Mouse (Mus musculus): ENCODE results near the gene BC017158.
A peak's percentile ranks its signal among the peaks of the same experiment; 100 is the strongest.

BC017158 gene

DNA sequence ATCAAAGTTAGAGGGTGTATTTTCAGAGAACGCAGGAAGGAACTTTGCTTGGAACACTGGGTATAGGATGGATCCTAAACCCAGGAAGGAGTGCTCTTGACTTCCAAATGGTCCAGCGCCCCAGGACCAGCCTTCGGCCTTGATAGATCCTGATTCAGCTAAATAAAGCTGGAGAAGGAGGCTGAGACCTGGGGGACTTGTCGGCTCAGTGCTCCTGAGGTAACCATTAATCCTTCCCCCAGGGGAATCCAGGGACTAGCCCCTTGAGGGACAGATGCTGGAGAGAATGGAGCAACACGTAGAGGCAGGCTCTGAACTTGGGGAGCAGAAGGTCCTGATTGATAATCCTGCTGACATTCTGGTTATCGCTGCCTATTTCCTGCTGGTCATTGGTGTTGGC is 32.6 kb downstream of the BC017158 start, which contains the start of gene Slc5a2:
Gene Slc5a2 (plus strand): TSS at position 247 of the 400 bp plus-strand sequence.
- DNase-seq (ENCODE audit: low read depth, low spot score), result no peak

DNA sequence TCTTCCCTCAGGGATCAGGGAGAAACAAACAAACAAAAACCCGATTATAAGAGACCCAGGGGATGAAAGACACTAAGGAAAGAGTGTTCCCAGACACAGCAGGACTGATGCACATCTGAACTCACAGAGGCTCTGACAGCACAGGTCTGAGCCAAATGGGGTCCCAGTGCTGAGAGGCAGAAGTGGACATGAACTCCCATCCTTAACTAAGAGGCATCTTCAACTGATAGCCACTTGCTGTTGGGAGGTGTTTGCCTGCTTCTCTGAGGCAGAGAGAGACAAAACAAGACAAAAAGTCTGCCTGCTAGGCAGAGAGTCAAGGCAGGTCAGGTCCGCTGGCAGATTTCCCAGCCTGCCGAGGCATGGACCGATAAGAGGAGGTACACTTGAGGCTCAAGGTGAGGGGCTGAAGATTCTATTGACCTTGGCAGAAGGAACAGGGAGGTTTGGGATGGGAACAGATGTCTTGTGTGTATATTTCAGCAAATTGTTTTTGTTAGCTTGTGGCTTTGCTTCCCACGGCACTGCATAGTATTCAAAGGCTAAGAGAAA is 41.1 kb downstream of the BC017158 start:
- DNase-seq (ENCODE audit: low read depth, low spot score), result no peak

DNA sequence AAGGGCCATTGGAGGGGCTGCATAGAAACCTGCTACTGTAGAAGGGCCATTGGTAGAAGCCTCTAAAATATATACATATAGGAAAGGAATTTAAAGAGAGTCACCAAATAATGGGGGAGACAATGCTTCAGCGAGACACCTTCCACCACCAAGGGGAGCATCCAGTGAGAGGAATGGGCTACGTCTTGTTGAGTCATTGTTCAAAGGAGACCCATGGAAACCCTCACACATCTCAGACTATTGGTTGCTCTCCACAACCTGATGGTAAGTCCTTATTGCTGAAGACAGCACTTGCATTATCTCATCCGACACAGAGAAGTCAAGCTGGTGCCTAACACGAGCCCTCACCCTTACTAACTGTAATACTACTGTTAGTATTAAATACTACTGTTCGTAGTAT is 42.2 kb downstream of the BC017158 start:
- DNase-seq (ENCODE audit: low read depth, low spot score), result no peak

DNA sequence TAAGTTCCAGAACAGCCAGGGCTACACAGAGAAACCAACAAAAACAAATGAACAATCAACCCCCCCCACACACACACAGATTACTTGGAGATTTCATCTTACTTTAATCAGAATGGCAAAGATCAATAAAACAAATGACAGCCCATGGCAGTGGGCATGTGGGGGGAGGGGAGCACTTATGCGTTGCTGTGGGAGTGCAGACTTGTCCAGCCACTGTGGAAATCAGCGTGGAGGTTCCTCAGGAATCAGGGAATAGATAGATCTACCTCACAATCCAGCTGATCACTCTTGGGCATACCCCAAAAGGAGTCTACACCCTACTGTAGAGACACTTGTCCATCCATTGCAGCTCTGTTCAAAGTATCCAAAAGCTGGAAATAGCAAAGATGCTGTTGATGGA is 43.0 kb downstream of the BC017158 start:
- DNase-seq (ENCODE audit: low read depth, low spot score), result no peak

DNA sequence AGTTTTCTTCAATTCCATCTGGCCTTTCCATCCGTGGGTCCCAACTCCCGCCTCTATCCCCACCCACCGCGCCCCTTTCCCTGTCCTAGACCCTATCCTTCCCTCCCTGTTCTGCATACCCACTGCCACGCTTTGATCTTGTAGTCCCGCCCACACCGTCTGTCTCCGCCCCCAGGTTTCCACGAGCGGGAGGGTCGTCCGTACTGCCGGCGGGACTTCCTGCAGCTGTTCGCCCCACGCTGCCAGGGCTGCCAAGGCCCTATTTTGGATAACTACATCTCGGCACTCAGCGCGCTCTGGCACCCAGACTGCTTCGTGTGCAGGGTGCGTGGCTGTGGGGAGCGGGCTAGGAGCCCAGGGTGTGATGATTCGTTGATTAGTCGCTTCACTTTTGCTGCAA is 45.4 kb downstream of the BC017158 start:
- no peak for DNase-seq (ENCODE audit: low read depth, low spot score)

DNA sequence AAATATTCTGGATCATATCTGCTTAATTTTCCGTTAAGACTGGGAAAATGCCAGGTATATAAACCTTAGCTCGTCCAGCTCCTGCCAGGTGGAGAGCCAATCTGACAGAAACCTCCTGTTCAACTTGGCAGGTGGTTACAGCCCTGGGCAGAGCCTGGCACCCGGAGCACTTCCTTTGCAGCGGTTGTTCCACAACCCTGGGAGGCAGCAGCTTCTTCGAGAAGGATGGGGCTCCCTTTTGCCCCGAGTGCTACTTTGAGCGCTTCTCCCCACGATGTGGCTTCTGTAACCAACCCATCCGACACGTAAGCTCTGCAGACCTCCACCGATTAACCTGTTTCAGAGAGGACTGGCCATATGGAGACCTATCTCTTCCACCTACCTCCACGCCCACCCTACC is 46.0 kb downstream of the BC017158 start:
- no peak for DNase-seq (ENCODE audit: low read depth, low spot score)

DNA sequence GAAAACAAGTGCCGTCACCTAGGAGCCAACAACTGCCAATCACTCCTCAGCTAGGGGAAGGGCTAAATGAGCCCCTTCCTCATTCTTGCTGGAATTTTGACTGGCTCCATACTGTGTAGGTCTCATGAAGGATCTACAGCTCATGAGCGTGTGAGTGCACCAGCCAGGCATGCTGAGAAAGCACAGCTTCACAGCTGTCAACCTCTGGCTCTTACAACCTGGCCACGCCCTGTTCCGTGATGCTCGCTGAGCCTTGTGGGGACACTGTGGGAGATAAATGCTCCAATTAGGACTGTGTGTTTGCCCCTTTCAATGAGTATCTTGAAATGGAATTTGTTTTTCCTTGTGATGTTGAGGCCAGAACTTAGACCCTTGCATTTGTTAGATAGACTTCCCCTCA is 48.0 kb downstream of the BC017158 start:
- no peak for DNase-seq (ENCODE audit: low read depth, low spot score)

DNA sequence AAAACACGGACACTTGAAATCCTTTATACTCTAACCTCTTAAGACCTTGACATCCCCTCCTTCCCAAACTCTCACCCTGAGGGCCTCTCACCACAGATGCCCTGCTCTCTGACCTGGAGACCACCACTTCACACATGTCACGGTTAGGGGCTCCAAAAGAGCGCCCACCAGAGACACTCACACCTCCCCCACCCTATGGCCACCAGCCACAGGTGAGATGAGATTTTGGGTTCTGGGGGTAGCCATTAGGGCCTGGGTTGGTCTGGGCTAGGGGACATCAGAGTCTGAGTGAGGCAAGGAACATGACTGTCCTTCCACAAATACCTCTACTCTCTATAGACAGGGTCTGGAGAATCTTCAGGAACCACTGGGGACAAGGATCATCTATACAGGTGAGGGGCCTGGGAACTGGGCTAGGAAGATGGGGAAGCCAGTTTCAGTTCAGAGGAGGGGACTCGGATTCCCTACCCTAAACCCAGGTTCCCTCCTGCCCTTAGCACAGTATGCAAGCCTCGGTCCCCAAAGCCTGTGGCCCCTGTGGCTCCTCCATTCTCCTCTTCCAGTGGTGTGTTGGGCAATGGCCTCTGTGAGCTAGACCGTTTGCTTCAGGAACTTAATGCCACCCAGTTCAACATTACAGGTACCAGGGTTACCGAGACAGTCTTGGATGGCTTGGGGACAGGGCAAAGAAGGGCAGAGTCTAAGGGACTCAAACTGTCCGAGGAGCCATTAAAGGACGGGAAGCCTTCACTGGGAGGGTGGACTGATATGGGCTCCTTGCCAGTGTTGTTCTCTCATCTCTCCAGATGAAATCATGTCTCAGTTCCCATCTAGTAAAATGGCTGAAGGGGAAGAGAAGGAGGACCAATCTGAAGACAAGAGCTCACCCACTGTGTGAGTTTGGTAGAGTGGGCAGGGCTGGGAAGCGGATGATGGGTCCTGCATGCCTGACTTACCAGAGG is 49.6 kb downstream of the BC017158 start:
- no peak for DNase-seq (ENCODE audit: low read depth, low spot score)

DNA sequence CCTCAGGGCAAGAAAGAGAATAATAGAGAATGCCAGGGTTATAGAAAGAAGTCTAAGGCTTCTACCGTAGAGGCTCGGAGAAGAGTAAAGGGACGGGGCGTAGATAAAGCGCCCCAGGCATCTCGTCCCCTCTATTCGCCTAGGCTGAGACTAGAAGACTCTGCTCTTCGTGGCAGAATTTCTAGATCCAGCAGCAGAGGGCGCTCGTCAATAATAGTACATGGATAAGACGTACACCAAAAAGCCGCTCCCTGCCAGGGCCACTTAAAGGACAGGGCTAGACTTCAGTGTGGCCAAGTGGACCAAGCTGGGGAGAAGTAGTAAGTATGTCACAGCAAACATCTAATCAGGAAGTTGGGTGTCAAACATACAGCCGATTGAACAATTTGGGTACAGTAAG is 50.5 kb downstream of the BC017158 start:
- peak; percentile 74 for DNase-seq (ENCODE audit: low read depth, low spot score)

DNA sequence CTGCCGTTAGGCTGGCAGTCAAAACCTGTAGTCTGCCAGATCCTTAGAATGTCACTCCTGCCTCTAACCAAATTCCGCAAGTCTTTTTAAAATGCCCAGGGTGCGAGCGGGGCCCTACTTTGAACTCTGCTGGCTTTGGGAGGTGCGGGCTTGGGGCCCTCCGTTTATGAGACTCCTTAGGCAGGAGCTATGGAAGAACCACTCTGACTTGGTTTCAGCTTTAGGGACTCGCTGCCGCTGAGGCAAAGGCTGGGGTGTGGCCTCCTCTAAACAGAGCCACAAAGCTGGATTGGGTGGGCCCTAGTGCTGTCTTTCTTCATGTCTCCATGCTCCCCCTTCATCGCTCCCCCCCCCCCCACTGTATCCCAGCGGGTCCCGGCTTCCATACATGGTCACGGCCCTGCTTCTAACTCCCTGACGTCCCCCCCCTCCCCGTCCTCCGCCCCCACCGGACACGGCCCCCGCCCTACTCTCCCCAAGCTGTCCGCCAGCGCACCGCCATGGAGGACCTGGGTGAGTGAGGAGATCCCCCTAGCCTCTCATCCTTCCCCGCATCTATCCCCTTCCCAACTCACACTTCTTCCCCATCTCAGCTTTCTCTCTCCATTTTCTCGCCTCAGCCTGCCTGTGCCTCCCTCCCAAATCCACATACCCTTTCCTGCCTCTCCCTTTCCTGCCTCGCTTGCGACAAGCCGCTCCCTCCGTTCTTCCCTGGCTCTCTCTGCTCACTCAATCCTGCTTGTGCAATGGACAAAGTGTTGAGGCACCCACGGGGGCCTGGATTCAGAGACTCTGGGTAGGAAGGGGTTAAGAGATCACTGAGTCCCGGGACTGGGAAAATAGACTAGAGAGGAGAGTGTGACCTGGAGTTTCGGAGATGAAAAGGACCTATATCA is 51.2 kb downstream of the BC017158 start, which contains the start of gene Tgfb1i1:
Gene Tgfb1i1 (plus strand): TSS at position 317 of the 896 bp plus-strand sequence.
- DNase-seq (ENCODE audit: low read depth, low spot score), result no peak

DNA sequence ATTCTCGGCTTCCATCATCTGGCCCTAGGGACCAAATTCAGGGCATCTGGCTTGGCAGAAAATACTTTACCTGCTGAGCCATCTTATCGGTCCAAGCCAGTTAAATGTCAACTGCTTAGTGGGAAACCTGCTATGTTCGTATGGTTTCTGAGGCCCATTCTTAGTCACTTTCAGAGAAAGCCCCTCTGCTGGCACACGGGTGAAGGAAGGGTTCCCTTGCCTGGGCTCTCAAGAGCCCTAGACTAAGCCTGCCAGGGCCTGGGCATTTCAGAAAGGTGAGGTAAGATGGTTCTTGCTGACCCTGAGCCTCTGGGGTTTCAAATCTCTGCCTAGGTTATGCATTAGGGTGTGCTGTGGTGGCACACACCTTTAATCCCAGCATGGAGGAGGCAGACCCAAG is 52.4 kb downstream of the BC017158 start:
- DNase-seq (ENCODE audit: low read depth, low spot score), result no peak

DNA sequence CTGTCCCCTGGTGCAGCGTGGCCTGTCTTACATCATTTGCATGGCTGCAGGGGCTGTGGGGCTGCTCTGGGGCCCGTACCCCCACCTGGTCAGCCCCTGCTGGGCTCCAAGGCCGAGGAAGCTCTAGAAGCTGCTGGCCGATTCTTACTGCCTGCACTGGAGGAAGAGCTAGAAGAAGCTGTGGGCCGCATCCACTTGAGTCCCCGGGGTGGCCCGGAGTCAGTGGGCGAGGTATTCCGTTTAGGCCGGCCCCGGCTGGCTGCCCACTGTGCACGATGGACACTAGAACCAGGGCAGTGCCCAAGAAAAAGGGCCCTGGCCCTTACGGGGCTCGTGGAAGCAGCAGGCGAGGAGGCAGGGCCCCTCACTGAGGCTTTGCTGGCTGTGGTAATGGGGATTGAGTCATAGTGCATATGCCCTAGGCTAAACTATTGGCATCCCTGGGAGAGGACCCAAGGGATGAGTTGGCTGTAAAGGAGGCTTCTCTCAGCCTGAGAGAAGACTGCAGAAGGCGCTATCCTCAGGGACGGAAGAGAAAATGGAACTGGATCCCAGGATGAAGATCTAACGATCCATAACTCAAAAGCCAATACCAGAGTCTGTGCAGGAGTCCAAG is 53.5 kb downstream of the BC017158 start:
- DNase-seq (ENCODE audit: low read depth, low spot score), result no peak

DNA sequence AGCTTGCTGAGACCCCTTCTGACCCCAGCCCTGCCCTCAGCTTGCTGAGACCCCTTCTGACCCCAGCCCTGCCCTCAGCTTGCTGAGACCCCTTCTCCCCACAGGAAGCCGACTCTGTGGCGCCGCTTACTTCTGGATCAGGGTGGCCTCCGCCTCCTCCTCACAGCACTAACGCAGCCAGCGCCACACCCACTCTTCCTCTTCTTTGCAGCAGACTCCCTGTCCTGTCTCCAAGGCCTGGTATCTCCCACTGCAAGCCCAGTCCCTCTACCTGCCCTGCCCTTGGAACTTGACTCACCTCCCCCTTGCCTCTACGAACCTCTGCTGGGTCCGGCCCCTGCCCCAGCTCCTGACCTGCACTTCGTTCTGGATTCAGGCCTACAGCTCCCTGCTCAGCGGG is 54.0 kb downstream of the BC017158 start:
- no peak for DNase-seq (ENCODE audit: low read depth, low spot score)

DNA sequence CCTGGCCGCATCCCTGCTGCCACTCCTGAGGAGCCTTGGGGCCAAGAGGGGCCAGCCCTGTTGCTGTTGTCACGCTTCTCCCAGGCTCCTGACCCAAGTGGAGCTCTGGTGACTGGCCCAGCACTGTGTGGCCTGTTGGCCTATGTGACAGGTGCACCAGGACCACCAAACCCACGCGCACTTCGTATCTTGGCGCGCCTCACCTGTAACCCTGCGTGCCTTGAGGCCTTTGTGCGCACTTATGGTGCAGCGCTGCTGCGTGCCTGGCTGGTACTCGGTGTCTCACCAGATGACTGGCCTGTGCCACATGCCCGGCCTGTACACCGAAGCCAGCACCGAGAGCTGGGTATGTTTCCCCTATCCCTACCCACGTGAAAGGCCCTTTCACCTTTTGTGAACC is 55.6 kb downstream of the BC017158 start:
- DNase-seq (ENCODE audit: low read depth, low spot score), result no peak

DNA sequence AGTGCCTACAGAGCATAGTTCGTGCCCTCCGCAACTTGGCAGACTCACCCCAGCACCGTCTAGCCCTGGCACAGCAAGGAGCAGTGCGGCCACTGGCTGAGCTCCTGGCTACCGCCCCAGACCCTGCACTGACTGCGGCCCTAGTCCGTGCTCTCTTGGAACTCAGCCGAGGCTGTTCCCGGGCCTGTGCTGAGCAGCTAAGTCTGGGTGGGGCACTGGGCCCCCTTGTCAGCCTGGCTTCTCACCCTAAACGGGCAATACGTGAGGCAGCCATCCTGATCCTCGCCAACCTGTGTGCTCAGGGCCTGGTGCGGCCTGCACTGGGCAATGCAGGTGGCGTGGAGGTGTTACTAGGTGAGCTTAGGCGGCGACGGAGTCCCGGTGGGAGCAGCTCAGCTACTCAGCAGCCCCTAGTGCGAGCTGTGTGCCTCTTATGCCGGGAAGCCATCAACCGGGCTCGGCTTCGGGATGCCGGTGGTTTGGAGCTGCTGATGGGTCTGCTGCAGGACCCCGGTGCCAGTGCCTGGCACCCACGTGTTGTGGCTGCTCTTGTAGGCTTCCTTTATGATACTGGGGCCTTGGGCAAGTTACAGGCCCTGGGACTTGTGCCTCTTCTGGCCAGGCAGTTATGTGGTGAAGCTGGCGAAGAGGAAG is 57.7 kb downstream of the BC017158 start:
- DNase-seq (ENCODE audit: low read depth, low spot score), result no peak

DNA sequence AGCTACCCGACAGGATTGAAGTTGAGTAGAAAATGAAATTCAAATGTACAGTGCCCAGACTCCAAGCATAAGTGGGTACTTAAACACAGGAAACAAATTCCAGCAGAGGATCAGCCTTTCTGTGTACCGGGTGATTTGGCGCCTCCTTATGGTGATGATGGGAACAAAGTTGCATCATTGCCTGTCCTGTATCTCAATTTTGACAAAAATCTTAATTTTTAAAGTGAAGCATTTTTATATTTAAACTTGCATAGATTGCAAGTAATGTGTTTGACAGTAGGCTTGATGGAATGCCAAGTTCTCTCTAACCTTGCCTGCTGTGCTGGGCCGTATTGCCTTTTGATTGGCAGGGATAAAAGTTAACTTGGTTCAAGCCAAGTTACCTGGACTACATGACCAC is 59.0 kb downstream of the BC017158 start:
- DNase-seq (ENCODE audit: low read depth, low spot score), result peak; percentile 72

DNA sequence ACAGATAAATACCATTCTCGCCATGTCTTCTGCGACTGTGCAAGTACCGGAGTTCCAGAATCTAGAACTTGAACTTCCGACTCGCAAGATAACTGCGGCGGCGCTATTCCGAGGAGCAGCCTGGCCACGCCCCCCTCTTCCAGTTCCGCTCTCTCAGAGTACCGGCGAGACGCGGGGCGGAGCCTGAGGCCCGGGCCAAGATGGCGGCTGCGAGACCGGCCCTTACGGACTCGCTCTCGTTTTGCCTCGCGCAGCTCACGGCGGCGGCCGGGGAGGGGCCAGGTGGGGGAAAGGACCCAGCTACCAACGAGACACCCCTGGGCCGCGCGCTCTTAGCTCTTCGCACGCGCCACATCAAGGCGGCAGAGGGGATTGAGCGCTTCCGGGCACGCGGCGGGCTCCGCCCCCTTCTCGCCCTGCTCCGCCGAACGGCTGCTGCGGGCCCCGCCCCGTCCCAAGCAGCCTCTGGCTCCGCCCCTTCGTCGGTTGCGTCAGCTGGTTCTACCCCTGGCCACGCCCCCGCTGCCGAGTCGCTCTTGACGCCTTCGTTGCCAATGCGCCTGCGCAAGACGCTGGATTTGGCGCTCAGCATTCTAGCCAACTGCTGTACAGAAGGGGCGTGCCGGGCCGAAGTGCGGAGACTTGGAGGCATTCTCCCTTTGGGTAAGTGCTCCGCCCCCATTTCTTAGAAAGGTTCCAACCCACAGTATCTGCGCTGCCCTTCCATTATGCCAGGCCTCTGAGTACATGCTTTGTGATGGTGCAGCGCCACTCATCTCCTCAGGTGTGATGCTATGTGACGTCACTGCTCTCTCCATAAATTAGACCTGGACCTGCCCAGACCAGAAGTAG is 59.8 kb downstream of the BC017158 start, which contains the start of gene 9130023H24Rik:
Gene 9130023H24Rik (minus strand): TSS at position 105 of the 852 bp plus-strand sequence.
- peak; percentile 100 for DNase-seq (ENCODE audit: low read depth, low spot score)

DNA sequence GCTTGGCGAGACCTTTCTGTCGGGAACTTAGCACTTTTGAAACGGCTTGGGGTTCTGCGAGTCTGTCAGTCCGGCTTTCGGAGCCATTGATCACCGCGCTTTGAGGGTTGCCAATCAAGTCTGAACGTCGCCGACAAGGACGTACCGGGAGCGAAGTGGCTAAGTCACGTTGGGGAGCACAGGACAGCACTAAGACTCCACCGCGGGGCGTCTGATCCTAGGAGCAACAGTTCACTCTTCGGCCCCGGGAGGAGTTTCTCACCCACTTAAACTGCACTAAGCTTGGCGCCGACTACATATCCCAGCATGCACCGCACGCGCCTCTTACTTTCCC is 60.4 kb downstream of the BC017158 start:
- DNase-seq (ENCODE audit: low read depth, low spot score), result no peak

DNA sequence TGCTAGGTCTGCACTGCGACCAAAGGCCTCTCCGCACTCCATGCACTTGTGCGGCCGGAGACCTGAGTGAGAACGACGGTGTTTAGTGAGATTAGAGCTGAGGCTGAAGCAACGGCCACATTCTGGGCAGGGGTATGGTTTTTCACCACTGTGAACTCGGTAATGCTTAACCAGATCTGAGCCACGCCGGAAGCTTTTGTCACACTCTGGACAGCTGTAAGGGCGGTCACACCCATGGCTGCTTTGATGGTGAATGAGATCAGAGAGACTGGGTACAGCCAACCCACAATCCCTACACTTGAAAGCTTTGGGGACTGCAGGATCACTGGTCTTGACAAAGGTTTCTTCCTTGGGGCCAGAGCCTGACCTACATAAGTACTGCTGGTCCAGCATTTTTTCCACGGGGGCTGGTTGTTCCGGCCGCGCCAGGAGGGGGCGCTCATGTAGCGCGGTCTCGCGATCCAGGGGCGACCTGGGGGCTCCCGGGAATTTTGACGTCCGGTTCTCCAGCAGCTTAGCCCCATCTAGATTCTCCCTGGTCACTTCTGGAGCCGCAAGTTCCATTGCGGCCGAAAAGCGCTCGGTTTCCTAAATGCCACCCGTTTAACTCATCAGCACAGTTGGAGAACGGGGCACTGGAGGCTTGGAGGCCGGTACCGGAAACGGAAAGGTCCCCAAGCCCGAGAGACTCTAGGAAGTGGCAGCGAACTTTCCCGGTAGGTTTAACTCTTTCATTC is 60.9 kb downstream of the BC017158 start, which contains the start of gene Armc5:
Gene Armc5 (plus strand): TSS at position 487 of the 737 bp plus-strand sequence.
- peak; percentile 85 for DNase-seq (ENCODE audit: low read depth, low spot score)
